Mouse (Mus musculus) lung, embryonic 14.5 days (tissue): Measurements from ENCODE around the gene Sik3. TPM values are rescaled to one million over a fixed set of nuclear protein-coding genes. Genes with fewer than 3 reads are reported as not detected.

ENCODE experiments used
- ATAC-seq: fragments of 200-750 bp; cut with Nextera tagmentation; 2 replicates; pipeline ENCODE4 v1.8.0; 2017; ENCODE audit warnings: mild to moderate bottlenecking, moderate TSS enrichment, moderate library complexity; ENCODE audit not compliant: insufficient read depth
- DNase-seq: peaks from one replicate; pipeline ENCODE4 v3.0.0-alpha.2; 2015
- H3K27ac ChIP-seq: fragments of 300-500 bp; sonication (generic); 2 replicates; pipeline ENCODE4 v1.5.1; 2014; ENCODE audit warnings: low read depth, mild to moderate bottlenecking, moderate library complexity
- H3K27me3 ChIP-seq: fragments of 300-500 bp; sonication (generic); 2 replicates; pipeline ENCODE4 v1.6.1; 2014; ENCODE audit warnings: low read length, control low read depth; ENCODE audit not compliant: insufficient read depth
- H3K36me3 ChIP-seq: fragments of 300-500 bp; sonication (generic); 2 replicates; pipeline ENCODE4 v1.6.1; 2014; ENCODE audit warnings: control low read depth; ENCODE audit not compliant: insufficient read depth
- H3K4me1 ChIP-seq: fragments of 300-500 bp; sonication (generic); 2 replicates; pipeline ENCODE4 v1.6.1; 2014; ENCODE audit warnings: antibody characterized with exemption, control low read depth; ENCODE audit not compliant: insufficient read depth
- H3K4me2 ChIP-seq: fragments of 300-500 bp; sonication (generic); 2 replicates; pipeline ENCODE4 v1.6.1; 2014; ENCODE audit warnings: mild to moderate bottlenecking
- H3K4me3 ChIP-seq: fragments of 300-500 bp; sonication (generic); 2 replicates; pipeline ENCODE4 v1.5.1; 2014; ENCODE audit warnings: low read depth, low read length
- H3K9ac ChIP-seq: fragments of 300-500 bp; sonication (generic); 2 replicates; pipeline ENCODE4 v1.6.1; 2014
- H3K9me3 ChIP-seq: fragments of 300-500 bp; sonication (generic); 2 replicates; pipeline ENCODE4 v1.6.1; 2016; ENCODE audit warnings: low read depth, low read length, control low read depth
- CTCF ChIP-seq: IDR thresholded peaks from 2 replicates; pipeline ENCODE4 v1.5.1; 2016; ENCODE audit warnings: antibody characterized with exemption, low read depth
- WGBS: fragments of 180-500 bp; shearing (Covaris S2); extraction: QIAGEN DNeasy Blood & Tissue Kit; methylation state at CpG from one replicate; pipeline ENCODE4 v1.1.7; 2014; 5-methylcytosine and 5-hydroxymethylcytosine counted together
- polyA plus RNA-seq: library from polyadenylated mRNA; unstranded; fragments of >200 nt; fragmentation: Nextera tagmentation; extraction: Ambion mirVana; gene quantifications from 2 replicates; pipeline ENCODE4 v1.2.1, GENCODE M21; 2014

Gene Sik3
- polyA plus RNA-seq, 1 experiment from 2014 or later = 15.7 TPM

- H3K9ac ChIP-seq = no peak overlapping the region
- H3K36me3 ChIP-seq = peaks cover 4% of the 10 kb centered on the region; the same call in 1 of the 2 replicates
- TF ChIP-seq CTCF = no peak
- 0 out of 2 replicates have a peak, but pooled peaks cover 6% of the 10 kb centered on the region for H3K4me1 ChIP-seq
- H3K27me3 ChIP-seq = no peaks in the 10 kb centered on the region
- no peaks in the 10 kb centered on the region for H3K9me3 ChIP-seq
- no peak overlapping the region for H3K27ac ChIP-seq
- H3K4me3 ChIP-seq = no peak overlapping the region
- no peak overlapping the region for H3K4me2 ChIP-seq
- WGBS = 91% methylated on average over 13 of the region's 13 CpGs
- DNase-seq (no peak), ATAC-seq (no peak)
Observed at GRCm38 (mm10) chr9:46038786-46039185, 26.2 kb downstream of the Sik3 start.

- peaks cover 4% of the 10 kb centered on the region; the same call in 1 of the 2 replicates for H3K36me3 ChIP-seq
- TF ChIP-seq CTCF = no peak
- no peak overlapping the region for H3K27ac ChIP-seq
- no peak overlapping the region for H3K4me3 ChIP-seq
- no peak overlapping the region for H3K4me2 ChIP-seq
- WGBS = 69% methylated on average over 2 of the region's 2 CpGs
- DNase-seq (no peak), ATAC-seq (no peak)
- H3K9me3 ChIP-seq = no peaks in the 10 kb centered on the region
- no peak overlapping the region for H3K9ac ChIP-seq
- H3K27me3 ChIP-seq = no peaks in the 10 kb centered on the region
- no peaks in the 10 kb centered on the region for H3K4me1 ChIP-seq
Observed at GRCm38 (mm10) chr9:46041186-46041585, 28.6 kb downstream of the Sik3 start.

GRCm38 (mm10) chr9:46042387-46042786 is 29.8 kb downstream of the Sik3 start:
- H3K4me1 ChIP-seq = no peaks in the 10 kb centered on the region
- H3K9me3 ChIP-seq = no peaks in the 10 kb centered on the region
- H3K4me2 ChIP-seq = no peak overlapping the region
- H3K27me3 ChIP-seq = no peaks in the 10 kb centered on the region
- H3K36me3 ChIP-seq = peaks cover 4% of the 10 kb centered on the region; the same call in 1 of the 2 replicates
- no peak overlapping the region for H3K9ac ChIP-seq
- H3K27ac ChIP-seq = no peak overlapping the region
- DNase-seq (no peak), ATAC-seq (no peak)
- 74% methylated on average over 3 of the region's 3 CpGs for WGBS
- H3K4me3 ChIP-seq = no peak overlapping the region
- no peak for TF ChIP-seq CTCF

- ATAC-seq = no peak
- no peak overlapping the region for H3K9ac ChIP-seq
Observed at GRCm38 (mm10) chr9:46043626-46044025, 31.0 kb downstream of the Sik3 start.

GRCm38 (mm10) chr9:46046724-46047517 is 34.3 kb downstream of the Sik3 start:
- Histone ChIP-seq H3K9me3 (no peaks in the 10 kb centered on the region), H3K36me3 (no peaks in the 10 kb centered on the region), H3K4me3 (no peak overlapping the region), H3K27me3 (no peaks in the 10 kb centered on the region), H3K9ac (no peak overlapping the region), H3K4me2 (no peak overlapping the region), H3K4me1 (no peaks in the 10 kb centered on the region), H3K27ac (no peak overlapping the region)
- 79% methylated on average over 11 of the region's 11 CpGs for WGBS
- DNase-seq (no peak), ATAC-seq (no peak)
- no peak for TF ChIP-seq CTCF

More at GRCm38 (mm10) chr9:46043626-46044025, 31.0 kb downstream of the Sik3 start:
- Histone ChIP-seq H3K4me2 (no peak overlapping the region), H3K4me1 (no peaks in the 10 kb centered on the region), H3K4me3 (no peak overlapping the region), H3K36me3 (peaks cover 4% of the 10 kb centered on the region; the same call in 1 of the 2 replicates), H3K27ac (no peak overlapping the region), H3K27me3 (no peaks in the 10 kb centered on the region), H3K9me3 (no peaks in the 10 kb centered on the region)
- 91% methylated on average over 8 of the region's 8 CpGs for whole genome bisulfite sequencing
- no peak for TF ChIP-seq CTCF
- DNase-seq = no peak

GRCm38 (mm10) chr9:46049525-46049924 is 36.9 kb downstream of the Sik3 start:
- no peak for ATAC-seq

GRCm38 (mm10) chr9:46050203-46050602 is 37.6 kb downstream of the Sik3 start:
- Histone ChIP-seq H3K9ac (no peak overlapping the region), H3K9me3 (no peaks in the 10 kb centered on the region), H3K27ac (no peak overlapping the region), H3K4me1 (0 out of 2 replicates have a peak, but pooled peaks cover 3% of the 10 kb centered on the region), H3K27me3 (no peaks in the 10 kb centered on the region), H3K36me3 (no peaks in the 10 kb centered on the region), H3K4me2 (no peak overlapping the region), H3K4me3 (no peak overlapping the region)
- TF ChIP-seq CTCF = no peak
- DNase-seq (no peak), ATAC-seq (no peak)
- 81% methylated on average over 8 of the region's 8 CpGs for WGBS

More at GRCm38 (mm10) chr9:46049525-46049924, 36.9 kb downstream of the Sik3 start:
- Histone ChIP-seq H3K27me3 (no peaks in the 10 kb centered on the region), H3K4me3 (no peak overlapping the region), H3K9ac (no peak overlapping the region), H3K36me3 (no peaks in the 10 kb centered on the region), H3K4me1 (0 out of 2 replicates have a peak, but pooled peaks cover 3% of the 10 kb centered on the region), H3K9me3 (no peaks in the 10 kb centered on the region), H3K27ac (no peak overlapping the region), H3K4me2 (no peak overlapping the region)
- TF ChIP-seq CTCF = no peak
- DNase-seq = no peak
- WGBS = 50% methylated on average over 7 of the region's 7 CpGs
